In genomic region chr2:32068811-32069607, GRCm38 (mm10) we compare ENCODE assay signal across 15 mouse cellular contexts. TPM values are rescaled to one million over a fixed set of nuclear protein-coding genes. Genes with fewer than 3 reads are reported as not detected.
DNase-seq lines count a peak whose midpoint lies in the region; ATAC-seq and TF ChIP-seq lines count a peak whose summit lies in the region.
"Had no signal": no experiment of that assay in that cellular context is flagged by ENCODE, and none has a peak within 500 bp of the region (broad histone marks: within the 10 kb centered on the region; RNA-seq: fewer than 3 reads in every experiment).

No protein-coding gene starts in this region.

- 61% methylated on average over 29 of the region's 31 CpGs for WGBS in hindbrain, postnatal 0 days
- 55% methylated on average over 31 of the region's 31 CpGs for WGBS in hindbrain, embryonic 14.5 days
- 92% methylated on average over 31 of the region's 31 CpGs for WGBS in thymus, adult 2 months
- 53% methylated on average over 30 of the region's 31 CpGs for WGBS in stomach, postnatal 0 days

- no peak overlapping the region for H3K9ac ChIP-seq in hindbrain, postnatal 0 days (replicated peaks; ENCODE audit: low read length)
- H3K9ac ChIP-seq in hindbrain, embryonic 14.5 days: no peak overlapping the region
- no peak overlapping the region for H3K9ac ChIP-seq in stomach, postnatal 0 days (ENCODE audit: low read length)
- H3K9ac ChIP-seq: hindbrain, embryonic 13.5 days; lung, embryonic 15.5 days; midbrain, embryonic 12.5 days; neural tube, embryonic 15.5 days had no signal

- H3K27me3 ChIP-seq in hindbrain, postnatal 0 days (ENCODE audit: insufficient read depth, low read length): 0 out of 2 replicates have a peak, but pooled peaks cover 9% of the 10 kb centered on the region
- H3K27me3 ChIP-seq in hindbrain, embryonic 14.5 days (ENCODE audit: control insufficient read depth, insufficient read depth, low read length): no peaks in the 10 kb centered on the region
- H3K27me3 ChIP-seq in thymus, adult 2 months (ENCODE audit: control insufficient read depth, insufficient read depth, low read length): no peaks in the 10 kb centered on the region
- H3K27me3 ChIP-seq in stomach, postnatal 0 days (ENCODE audit: control insufficient read depth, insufficient read depth, low read length): no peaks in the 10 kb centered on the region
- H3K27me3 ChIP-seq: lung, embryonic 15.5 days had no signal

- peak; percentile 39 for DNase-seq in embryo, embryonic 11 days
- DNase-seq in embryo, embryonic 9.5 days (ENCODE audit: extremely low spot score): no peak
- DNase-seq in hindbrain, postnatal 0 days (ENCODE audit: low spot score): no peak
- DNase-seq in hindbrain, embryonic 14.5 days (ENCODE audit: low spot score): no peak
- peak; percentile 11 for DNase-seq in thymus, adult 2 months
- DNase-seq in thymus, postnatal 25 days: no peak
- DNase-seq in stomach, postnatal 0 days (ENCODE audit: low spot score): no peak
- no peak for DNase-seq in left cerebral cortex, postnatal 10 days (ENCODE audit: extremely low spot score in 1 of 2, low spot score in 2 of 2)
- DNase-seq: adrenal gland, postnatal 10 days; gastrocnemius, adult 2 months; kidney, postnatal 36 days had no signal

- H3K27ac ChIP-seq in hindbrain, postnatal 0 days: no peak overlapping the region
- no peak overlapping the region for H3K27ac ChIP-seq in hindbrain, embryonic 14.5 days
- peak overlapping the region; percentile 99; the same call in 1 of the 2 replicates for H3K27ac ChIP-seq in thymus, adult 2 months (ENCODE audit: control insufficient read depth, insufficient read depth, low read length)
- no peak overlapping the region for H3K27ac ChIP-seq in stomach, postnatal 0 days (replicated peaks)
- H3K27ac ChIP-seq: gastrocnemius, adult 2 months; hindbrain, embryonic 13.5 days; lung, embryonic 15.5 days; midbrain, embryonic 12.5 days; neural tube, embryonic 15.5 days had no signal

- no peak overlapping the region for H3K4me2 ChIP-seq in hindbrain, postnatal 0 days (ENCODE audit: low read depth, low read length)
- H3K4me2 ChIP-seq in hindbrain, embryonic 14.5 days (replicated peaks): no peak overlapping the region
- H3K4me2 ChIP-seq in stomach, postnatal 0 days (replicated peaks; ENCODE audit: low read depth): no peak overlapping the region
- H3K4me2 ChIP-seq: hindbrain, embryonic 13.5 days; lung, embryonic 15.5 days; midbrain, embryonic 12.5 days; neural tube, embryonic 15.5 days had no signal

- TF ChIP-seq CTCF in hindbrain, postnatal 0 days (IDR thresholded peaks at IDR 0.05; ENCODE audit: low read depth): 0 out of 2 replicates have a peak, but pooled peaks have one; percentile 2
- TF ChIP-seq CTCF in thymus, adult 2 months (IDR thresholded peaks at IDR 0.05; ENCODE audit: borderline replicate concordance, control insufficient read depth, extremely low read depth, insufficient read depth, low read length, poor library complexity): no peak
- peak; percentile 29; the same call in 1 of the 2 replicates for TF ChIP-seq CTCF in stomach, postnatal 0 days (IDR thresholded peaks at IDR 0.05; ENCODE audit: low read depth)

- H3K4me3 ChIP-seq in hindbrain, postnatal 0 days (ENCODE audit: low read length): no peak overlapping the region
- H3K4me3 ChIP-seq in hindbrain, embryonic 14.5 days (replicated peaks; ENCODE audit: low read length): no peak overlapping the region
- no peak overlapping the region for H3K4me3 ChIP-seq in thymus, adult 2 months (ENCODE audit: control insufficient read depth, insufficient read depth, low read length)
- no peak overlapping the region for H3K4me3 ChIP-seq in stomach, postnatal 0 days (ENCODE audit: low read depth, low read length)
- H3K4me3 ChIP-seq: gastrocnemius, adult 2 months; hindbrain, embryonic 13.5 days; lung, embryonic 15.5 days; midbrain, embryonic 12.5 days; neural tube, embryonic 15.5 days had no signal

- H3K4me1 ChIP-seq in hindbrain, postnatal 0 days (ENCODE audit: insufficient read depth, low read length): no peaks in the 10 kb centered on the region
- no peaks in the 10 kb centered on the region for H3K4me1 ChIP-seq in hindbrain, embryonic 14.5 days (replicated peaks; ENCODE audit: control insufficient read depth, insufficient read depth, low read length)
- peaks cover 83% of the 10 kb centered on the region for H3K4me1 ChIP-seq in thymus, adult 2 months (replicated peaks; ENCODE audit: control insufficient read depth, insufficient read depth, low read length)
- H3K4me1 ChIP-seq in stomach, postnatal 0 days (replicated peaks; ENCODE audit: control insufficient read depth, insufficient read depth): no peaks in the 10 kb centered on the region
- H3K4me1 ChIP-seq: lung, embryonic 15.5 days had no signal

- no peaks in the 10 kb centered on the region for H3K9me3 ChIP-seq in hindbrain, postnatal 0 days (ENCODE audit: low read length)
- no peaks in the 10 kb centered on the region for H3K9me3 ChIP-seq in hindbrain, embryonic 14.5 days (ENCODE audit: control insufficient read depth, low read length)
- H3K9me3 ChIP-seq in stomach, postnatal 0 days (ENCODE audit: control insufficient read depth, low read length): no peaks in the 10 kb centered on the region
- H3K9me3 ChIP-seq: hindbrain, embryonic 13.5 days; lung, embryonic 15.5 days; midbrain, embryonic 12.5 days; neural tube, embryonic 15.5 days had no signal

- intact Hi-C loops in left cerebral cortex, postnatal 10 days (cut with DNase I): no loop called here

- ATAC-seq in hindbrain, postnatal 0 days: no peak
- ATAC-seq in hindbrain, embryonic 14.5 days (ENCODE audit: low FRiP score): no peak
- ATAC-seq in stomach, postnatal 0 days (ENCODE audit: low FRiP score, low TSS enrichment): no peak

- H3K36me3 ChIP-seq in hindbrain, postnatal 0 days (ENCODE audit: insufficient read depth, low read length): no peaks in the 10 kb centered on the region
- H3K36me3 ChIP-seq in hindbrain, embryonic 14.5 days (replicated peaks; ENCODE audit: control insufficient read depth, insufficient read depth): no peaks in the 10 kb centered on the region
- peaks cover 77% of the 10 kb centered on the region for H3K36me3 ChIP-seq in thymus, adult 2 months (ENCODE audit: control insufficient read depth, insufficient read depth, low read length)
- H3K36me3 ChIP-seq in stomach, postnatal 0 days (ENCODE audit: control insufficient read depth, insufficient read depth, low read length): no peaks in the 10 kb centered on the region
- H3K36me3 ChIP-seq: hindbrain, embryonic 13.5 days; lung, embryonic 15.5 days; midbrain, embryonic 12.5 days; neural tube, embryonic 15.5 days had no signal

- TF ChIP-seq POLR2A in thymus, adult 2 months (IDR thresholded peaks at IDR 0.05; ENCODE audit: control insufficient read depth, extremely low read depth, insufficient read depth, low read length, poor library complexity): no peak

- no peak for TF ChIP-seq EP300 in stomach, postnatal 0 days (optimal IDR thresholded peaks at IDR 0.05)

RNA-seq across cellular contexts. Expression of gene Fam78a, which starts 15.6 kb away (rescaled TPM):
- 0.83 and 1.3 TPM in 2 replicates for total RNA-seq in hindbrain, postnatal 0 days (2014; rRNA removed)
- polyA plus RNA-seq in hindbrain, postnatal 0 days (2015; fragmentation: Nextera tagmentation; extraction: Ambion mirVana): 0.21 and 0.39 TPM in 2 replicates
- polyA plus RNA-seq in hindbrain, embryonic 14.5 days (2014; fragmentation: Nextera tagmentation; extraction: Ambion mirVana): 0.52 and 0.56 TPM in 2 replicates
- 189 and 210 TPM in 2 replicates for polyA plus RNA-seq in thymus, adult 2 months (2012; rRNA removed)
- polyA plus RNA-seq in stomach, postnatal 0 days (2015; fragmentation: Nextera tagmentation; extraction: Ambion mirVana): 0.46 and 0.67 TPM in 2 replicates
- 1 to 10 TPM; 1.2 to 2.3 TPM for total RNA-seq in left cerebral cortex, postnatal 10 days (2021)

RNA-seq across cellular contexts. Expression of gene Plpp7, which starts 26.3 kb away (rescaled TPM):
- total RNA-seq in hindbrain, postnatal 0 days (2014; rRNA removed): 39.2 and 50.5 TPM in 2 replicates
- 28.2 and 28.3 TPM in 2 replicates for polyA plus RNA-seq in hindbrain, postnatal 0 days (2015; fragmentation: Nextera tagmentation; extraction: Ambion mirVana)
- 22.4 and 27.5 TPM in 2 replicates for polyA plus RNA-seq in hindbrain, embryonic 14.5 days (2014; fragmentation: Nextera tagmentation; extraction: Ambion mirVana)
- polyA plus RNA-seq in thymus, adult 2 months (2012; rRNA removed): 2.9 and 7.7 TPM in 2 replicates
- polyA plus RNA-seq in stomach, postnatal 0 days (2015; fragmentation: Nextera tagmentation; extraction: Ambion mirVana): 2.6 and 2.8 TPM in 2 replicates
- total RNA-seq in left cerebral cortex, postnatal 10 days (2021): 10 to 100 TPM; 18.7 to 22.9 TPM

Comparison
In these comparisons a context has a peak if more than half of its experiments do, and no peak if none do; other contexts are left out.
1. DNase-seq: peak in embryo, embryonic 11 days (single experiment) and thymus, adult 2 months (single experiment); none in embryo, embryonic 9.5 days (single experiment), hindbrain, postnatal 0 days (single experiment), hindbrain, embryonic 14.5 days (single experiment), thymus, postnatal 25 days (single experiment), stomach, postnatal 0 days (single experiment) and left cerebral cortex, postnatal 10 days (0 of 2).
2. RNA of gene Fam78a, which starts 15.6 kb away (polyA plus RNA-seq): 189 to 210 TPM in thymus, adult 2 months; 0.52 to 0.56 TPM in hindbrain, embryonic 14.5 days, 0.46 to 0.67 TPM in stomach, postnatal 0 days and 0.21 to 0.39 TPM in hindbrain, postnatal 0 days; every median in the first group is over 100 times any median in the second.